Mouse (Mus musculus) gonadal fat pad, adult 2 months (tissue): Measurements from ENCODE around the gene Vmn1r175. TPM values are rescaled to one million over a fixed set of nuclear protein-coding genes. Genes with fewer than 3 reads are reported as not detected.
"Not testable (repeated sequence)": the region's sequence is repeated elsewhere in the genome, so short reads cannot be mapped to it uniquely, and the experiment has no call there.

Experiments used
- DNase-seq: peaks from one replicate; pipeline ENCODE4 v3.0.0-alpha.2; 2012; ENCODE audit warnings: low read depth
- polyA plus RNA-seq: library from polyadenylated mRNA; depleted of rRNA; stranded (reverse); fragments of >200 nt; gene quantifications from 2 replicates; pipeline ENCODE4 v1.2.3, GENCODE M21; 2012; rRNA removed

The Vmn1r175 gene
- polyA plus RNA-seq, result not detected in 2 replicates

GRCm38 (mm10) chr7:23810543-23810942 lies at the start of gene Vmn1r175:
TSS of gene Vmn1r175 (minus strand) at chr7:23810643.
- DNase-seq, result not testable (repeated sequence)

- not testable (repeated sequence) for DNase-seq
These were observed 26.8 kb upstream of the Vmn1r175 start, which contains the start of gene Vmn1r176 for GRCm38 (mm10) chr7:23837272-23837671. TSS of gene Vmn1r176 (minus strand) at chr7:23837372.

- DNase-seq, result no peak
These were observed 25.9 kb downstream of the Vmn1r175 start for GRCm38 (mm10) chr7:23784526-23784925.

Other genes starting within 250 kb of the Vmn1r175 start
- not detected in 2 replicates for gene Vmn1r169, start 235.1 kb downstream of the Vmn1r175 start, polyA plus RNA-seq
- not detected in 2 replicates for gene Vmn1r170, start 204.5 kb downstream of the Vmn1r175 start, polyA plus RNA-seq
- gene Vmn1r171, start 179.9 kb downstream of the Vmn1r175 start, polyA plus RNA-seq, result not detected in 2 replicates
- not detected in 2 replicates for gene Vmn1r172, start 152.3 kb downstream of the Vmn1r175 start, polyA plus RNA-seq
- gene Vmn1r173, start 109.9 kb downstream of the Vmn1r175 start, polyA plus RNA-seq, result not detected in 2 replicates
- gene Vmn1r174, start 58.4 kb downstream of the Vmn1r175 start, polyA plus RNA-seq, result not detected in 2 replicates
- not detected in 2 replicates for gene Vmn1r176, start 26.7 kb upstream of the Vmn1r175 start, polyA plus RNA-seq
- gene Vmn1r177, start 55.8 kb upstream of the Vmn1r175 start, polyA plus RNA-seq, result not detected in 2 replicates
- not detected in 2 replicates for gene Vmn1r178, start 81.4 kb upstream of the Vmn1r175 start, polyA plus RNA-seq
- gene Vmn1r179, start 116.3 kb upstream of the Vmn1r175 start, polyA plus RNA-seq, result not detected in 2 replicates
- not detected in 2 replicates for gene Vmn1r180, start 140.0 kb upstream of the Vmn1r175 start, polyA plus RNA-seq
- gene Vmn1r181, start 164.0 kb upstream of the Vmn1r175 start, polyA plus RNA-seq, result not detected in 2 replicates
- gene V1rd19, start 191.0 kb upstream of the Vmn1r175 start, polyA plus RNA-seq, result not detected in 2 replicates
- gene Vmn1r183, start 242.6 kb upstream of the Vmn1r175 start, polyA plus RNA-seq, result not detected in 2 replicates